Comparison of ENCODE assay signal across 12 mouse cellular contexts in genomic region chr8:117772597-117772996, GRCm38 (mm10). TPM values are rescaled to one million over a fixed set of nuclear protein-coding genes. Genes with fewer than 3 reads are reported as not detected.
A peak's percentile ranks its signal among the peaks of the same experiment; 100 is the strongest.
DNase-seq lines count a peak whose midpoint lies in the region; ATAC-seq lines count a peak whose summit lies in the region.
"Had no signal": no experiment of that assay in that cellular context is flagged by ENCODE, and none has a peak within 500 bp of the region (broad histone marks: within the 10 kb centered on the region; RNA-seq: fewer than 3 reads in every experiment).

No protein-coding gene starts in this region.

- no peak overlapping the region for H3K9ac ChIP-seq in midbrain, embryonic 14.5 days (replicated peaks; ENCODE audit: low read length)
- no peak overlapping the region for H3K9ac ChIP-seq in midbrain, embryonic 16.5 days (ENCODE audit: low read depth, low read length)
- H3K9ac ChIP-seq in stomach, embryonic 14.5 days (replicated peaks; ENCODE audit: low read depth, low read length), result no peak overlapping the region
- H3K9ac ChIP-seq: embryonic facial prominence, embryonic 15.5 days had no signal

- no peak overlapping the region for H3K4me3 ChIP-seq in midbrain, embryonic 14.5 days (replicated peaks; ENCODE audit: low read depth, low read length)
- H3K4me3 ChIP-seq in midbrain, embryonic 16.5 days (ENCODE audit: low read depth, low read length), result no peak overlapping the region
- no peak overlapping the region for H3K4me3 ChIP-seq in stomach, embryonic 14.5 days (ENCODE audit: low read depth, low read length)
- H3K4me3 ChIP-seq: embryonic facial prominence, embryonic 15.5 days; heart, embryonic 10.5 days had no signal

- peak; percentile 22 for DNase-seq in midbrain, embryonic 14.5 days
- peak; percentile 18 for DNase-seq in MEL-GATA-1-ER (ENCODE audit: extremely low read depth, low read depth)
- peak; percentile 16 for DNase-seq in kidney, adult 9 months
- DNase-seq in left cerebral cortex, adult 18-20 months (ENCODE audit: low spot score in 2 of 2), result no peak
- no peak for DNase-seq in layer of hippocampus, adult 11-12 months (ENCODE audit: low spot score)
- no peak for DNase-seq in cerebellum, postnatal 36 days
- DNase-seq: layer of hippocampus, postnatal 36 days had no signal

- 53% methylated on average over 2 of the region's 2 CpGs for WGBS in midbrain, embryonic 14.5 days
- 65% methylated on average over 2 of the region's 2 CpGs for WGBS in midbrain, embryonic 16.5 days
- 53% methylated on average over 2 of the region's 2 CpGs for WGBS in stomach, embryonic 14.5 days

- no peaks in the 10 kb centered on the region for H3K4me1 ChIP-seq in midbrain, embryonic 14.5 days (ENCODE audit: control insufficient read depth, insufficient read depth, low read length)
- no peaks in the 10 kb centered on the region for H3K4me1 ChIP-seq in midbrain, embryonic 16.5 days (ENCODE audit: control insufficient read depth, insufficient read depth, low read length)
- H3K4me1 ChIP-seq in stomach, embryonic 14.5 days (ENCODE audit: control insufficient read depth, insufficient read depth, low read length), result no peaks in the 10 kb centered on the region
- H3K4me1 ChIP-seq: embryonic facial prominence, embryonic 15.5 days; heart, embryonic 10.5 days had no signal

- H3K36me3 ChIP-seq in midbrain, embryonic 14.5 days (ENCODE audit: control insufficient read depth, insufficient read depth, low read length), result no peaks in the 10 kb centered on the region
- no peaks in the 10 kb centered on the region for H3K36me3 ChIP-seq in midbrain, embryonic 16.5 days (ENCODE audit: control insufficient read depth, insufficient read depth, low read length)
- H3K36me3 ChIP-seq in stomach, embryonic 14.5 days (ENCODE audit: control insufficient read depth, insufficient read depth, low read length), result no peaks in the 10 kb centered on the region
- H3K36me3 ChIP-seq: embryonic facial prominence, embryonic 15.5 days; heart, embryonic 10.5 days had no signal

- ATAC-seq in midbrain, embryonic 14.5 days (ENCODE audit: low FRiP score, low TSS enrichment), result no peak
- no peak for ATAC-seq in midbrain, embryonic 16.5 days
- 0 out of 2 replicates have a peak, but pooled peaks have one; percentile 18 for ATAC-seq in stomach, embryonic 14.5 days (ENCODE audit: insufficient number of reproducible peaks, insufficient read depth, low FRiP score, low read depth)

- no peaks in the 10 kb centered on the region for H3K27me3 ChIP-seq in midbrain, embryonic 14.5 days (ENCODE audit: control insufficient read depth, insufficient read depth, low read length)
- H3K27me3 ChIP-seq in midbrain, embryonic 16.5 days (ENCODE audit: control insufficient read depth, insufficient read depth, low read depth, low read length), result no peaks in the 10 kb centered on the region
- no peaks in the 10 kb centered on the region for H3K27me3 ChIP-seq in stomach, embryonic 14.5 days (ENCODE audit: control insufficient read depth, insufficient read depth, low read length)
- H3K27me3 ChIP-seq: embryonic facial prominence, embryonic 15.5 days had no signal

- H3K27ac ChIP-seq in midbrain, embryonic 14.5 days (replicated peaks; ENCODE audit: low read depth, low read length), result no peak overlapping the region
- H3K27ac ChIP-seq in midbrain, embryonic 16.5 days (ENCODE audit: low read length), result no peak overlapping the region
- H3K27ac ChIP-seq in stomach, embryonic 14.5 days (ENCODE audit: low read length), result no peak overlapping the region
- H3K27ac ChIP-seq: embryonic facial prominence, embryonic 15.5 days; heart, embryonic 10.5 days had no signal

- H3K9me3 ChIP-seq in midbrain, embryonic 14.5 days (ENCODE audit: control insufficient read depth, low read length), result no peaks in the 10 kb centered on the region
- H3K9me3 ChIP-seq in midbrain, embryonic 16.5 days (replicated peaks; ENCODE audit: control insufficient read depth, low read length, poor library complexity, severe bottlenecking), result no peaks in the 10 kb centered on the region
- H3K9me3 ChIP-seq in stomach, embryonic 14.5 days (ENCODE audit: control insufficient read depth, low read depth, low read length), result no peaks in the 10 kb centered on the region
- H3K9me3 ChIP-seq: embryonic facial prominence, embryonic 15.5 days; heart, embryonic 10.5 days had no signal

- no peak overlapping the region for H3K4me2 ChIP-seq in midbrain, embryonic 14.5 days (ENCODE audit: low read length)
- H3K4me2 ChIP-seq in midbrain, embryonic 16.5 days (ENCODE audit: low read length), result no peak overlapping the region
- H3K4me2 ChIP-seq in stomach, embryonic 14.5 days (replicated peaks; ENCODE audit: low read depth, low read length), result no peak overlapping the region
- H3K4me2 ChIP-seq: embryonic facial prominence, embryonic 15.5 days; midbrain, embryonic 11.5 days had no signal

RNA-seq across cellular contexts. Expression of gene Mphosph6, which starts 29.1 kb away (rescaled TPM):
- 32.7 and 33.3 TPM in 2 replicates for polyA plus RNA-seq in midbrain, embryonic 14.5 days (2014; fragmentation: Nextera tagmentation; extraction: Ambion mirVana)
- polyA plus RNA-seq in midbrain, embryonic 16.5 days (2015; fragmentation: Nextera tagmentation; extraction: Ambion mirVana), result 31.6 and 33.1 TPM in 2 replicates
- 60.1 and 61.4 TPM in 2 replicates for polyA plus RNA-seq in stomach, embryonic 14.5 days (2014; fragmentation: Nextera tagmentation; extraction: Ambion mirVana)
- 10 to 100 TPM; 18.3 to 20.1 TPM for total RNA-seq in left cerebral cortex, adult 18-20 months (2021)

Comparison
In these comparisons a context has a peak if more than half of its experiments do, and no peak if none do; other contexts are left out.
1. DNase-seq: peak in midbrain, embryonic 14.5 days (single experiment), MEL-GATA-1-ER (single experiment) and kidney, adult 9 months (single experiment); none in left cerebral cortex, adult 18-20 months (0 of 2), layer of hippocampus, adult 11-12 months (single experiment) and cerebellum, postnatal 36 days (0 of 2).